Mouse (Mus musculus): ENCODE measurements at regions not wholly inside any gene's neighbourhood (a gene's known extent, or its start where the extent isn't known, plus 50 kb on each side); places are given as distances from the start of the nearest gene placed in this dataset.
"Not testable (repeated sequence)": the region's sequence is repeated elsewhere in the genome, so short reads cannot be mapped to it uniquely, and the experiment has no call there.

DNA sequence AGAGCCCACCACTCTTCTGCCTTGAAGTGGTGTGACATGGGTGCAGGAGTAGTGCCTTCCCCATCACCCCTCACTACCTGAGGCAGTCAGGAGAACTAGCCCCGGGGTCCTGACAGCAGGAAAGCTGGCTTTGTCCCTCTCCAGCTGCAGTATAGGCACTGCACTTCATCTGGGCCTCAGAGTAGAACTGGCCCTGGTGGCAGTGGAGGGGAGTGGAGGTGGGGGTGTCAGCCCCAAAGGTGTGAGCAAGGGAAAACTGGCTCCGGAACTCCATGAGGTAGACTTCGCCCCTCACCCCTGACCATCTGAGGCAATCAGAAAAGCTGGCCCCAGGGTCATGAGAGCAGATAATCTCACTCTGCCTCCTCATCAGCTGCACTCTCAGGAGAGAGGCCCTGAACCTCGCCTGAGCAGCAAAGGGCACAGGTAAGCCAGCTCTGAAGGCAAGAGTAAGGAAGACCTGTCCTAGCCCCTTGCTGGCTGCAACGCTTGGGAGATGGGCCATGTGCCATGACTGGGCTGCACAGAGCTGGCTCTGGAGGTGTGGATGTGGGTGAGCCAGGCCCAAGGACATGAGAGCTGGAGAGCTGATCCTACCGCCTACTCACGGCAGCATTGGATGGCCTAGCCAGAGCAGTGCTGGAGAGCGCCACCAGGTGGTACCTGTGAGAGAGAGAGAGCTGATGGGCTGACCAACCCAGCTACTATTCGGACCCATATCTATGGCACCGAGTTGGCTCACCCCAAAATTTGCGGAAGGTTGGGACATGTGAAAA, 377.0 kb upstream of the B3galt2 start:
- in situ Hi-C loops (cut with MboI, MseI): no loop called here

DNA sequence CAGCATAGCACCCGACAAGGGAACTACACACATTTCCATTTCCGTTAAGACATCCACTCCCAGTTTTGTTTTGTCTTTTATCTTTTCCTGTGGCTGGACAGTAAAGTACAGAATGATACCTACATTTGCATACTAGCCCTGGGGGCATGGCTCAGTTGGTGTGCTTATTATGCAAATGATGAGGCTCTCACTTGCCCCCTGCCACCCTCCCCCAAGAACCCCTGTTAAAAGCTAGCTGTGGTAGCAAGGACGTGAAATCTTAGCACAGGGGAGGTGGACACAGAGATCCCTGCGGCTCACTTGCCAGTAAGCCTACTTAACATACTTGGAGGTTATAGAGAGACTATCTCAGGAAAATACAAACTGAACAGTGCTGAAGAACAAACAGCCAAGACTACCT, 375.2 kb upstream of the B3galt2 start:
- in situ Hi-C loops (cut with MboI, MseI): no loop called here

DNA sequence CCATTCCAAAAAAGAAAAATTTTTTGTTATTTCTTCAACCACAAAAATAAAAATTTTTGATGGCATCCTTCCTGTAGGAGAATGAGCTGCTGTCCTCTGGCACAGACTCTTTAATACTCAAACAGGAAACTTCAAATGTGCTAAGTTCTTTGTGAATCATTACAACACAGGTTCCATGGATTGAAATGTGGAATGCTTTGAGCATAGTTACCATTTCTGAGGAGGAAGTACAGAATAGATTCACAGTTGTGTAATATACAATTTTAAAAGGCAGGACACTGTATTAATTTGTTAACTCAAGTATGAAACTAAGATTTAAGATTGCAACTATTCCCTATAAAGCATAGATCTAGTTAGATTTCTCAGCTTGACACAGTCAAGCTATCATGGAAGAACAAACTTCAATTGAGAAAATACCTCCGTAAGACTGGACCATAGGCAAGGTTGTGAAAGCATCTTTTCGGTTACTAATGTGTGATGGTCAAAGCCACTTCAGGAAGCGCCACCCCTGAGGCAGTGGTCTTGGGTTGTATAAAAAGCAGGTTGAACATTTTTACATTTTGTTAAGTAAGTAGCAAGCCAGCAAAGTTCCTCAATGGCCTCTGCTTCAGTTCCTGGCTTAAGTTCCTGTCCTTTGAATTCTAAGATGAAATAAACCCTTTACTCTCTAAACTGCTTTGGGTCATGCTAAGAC, 354.0 kb upstream of the B3galt2 start:
- in situ Hi-C loops (cut with MboI, MseI): no loop called here

DNA sequence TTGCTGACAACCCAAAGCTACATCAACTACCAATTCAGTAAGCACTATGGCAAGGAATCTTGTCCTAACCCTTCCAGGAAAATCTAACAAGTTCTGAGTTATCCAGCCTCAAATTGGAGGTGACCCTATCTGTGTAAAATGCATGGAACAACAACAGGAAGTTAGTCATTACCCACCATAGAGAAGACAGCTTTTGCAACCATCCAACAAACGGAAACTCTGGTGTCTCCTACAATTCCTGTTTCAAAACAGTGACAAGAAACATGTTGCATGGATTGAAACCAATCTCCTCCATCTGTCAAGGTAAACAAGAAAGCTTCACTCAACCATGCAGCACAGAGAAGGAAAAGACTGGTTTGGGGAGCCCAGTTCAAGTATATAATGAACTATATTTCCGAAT, 353.0 kb upstream of the B3galt2 start:
- in situ Hi-C loops (cut with MboI, MseI): no loop called here

DNA sequence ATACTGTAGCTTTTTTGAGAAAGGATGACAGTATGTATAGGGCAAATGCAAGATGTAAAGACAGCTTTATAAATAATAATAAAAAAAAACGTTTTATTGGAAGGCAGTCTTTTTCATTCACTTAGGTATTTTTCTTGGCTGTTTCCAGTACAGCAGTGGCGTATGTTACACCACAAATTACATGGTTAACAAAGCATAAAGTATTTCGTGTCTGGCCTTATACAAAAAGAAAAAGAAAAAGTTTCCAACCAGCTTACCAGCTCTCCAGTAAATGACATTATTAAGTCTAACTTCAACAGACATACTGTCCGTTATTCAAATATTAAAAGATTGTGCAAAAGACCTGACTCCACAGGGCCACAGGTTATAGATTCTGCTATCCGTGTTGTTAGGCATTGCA, 343.9 kb upstream of the B3galt2 start:
- in situ Hi-C loops (cut with MboI, MseI): no loop called here

DNA sequence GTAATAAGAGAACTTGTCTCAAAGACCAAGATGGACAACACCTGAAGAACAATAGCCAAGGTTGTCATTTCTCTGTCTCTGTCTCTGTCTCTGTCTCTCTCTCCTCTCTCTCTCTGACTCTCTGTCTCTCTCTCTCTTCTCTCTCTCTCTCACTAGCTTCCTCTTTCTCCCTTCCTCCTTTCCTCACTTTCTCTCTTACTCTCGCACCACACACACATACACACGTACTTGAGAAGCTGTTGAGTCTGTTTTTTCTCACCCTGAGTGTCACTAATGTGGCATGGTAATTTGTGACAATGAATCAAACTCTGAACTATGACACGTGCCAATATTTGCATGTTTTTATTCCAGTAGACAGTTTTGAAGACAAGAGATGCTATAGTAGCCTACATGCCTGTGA, 333.1 kb upstream of the B3galt2 start:
- in situ Hi-C loops (cut with MboI, MseI): no loop called here

DNA sequence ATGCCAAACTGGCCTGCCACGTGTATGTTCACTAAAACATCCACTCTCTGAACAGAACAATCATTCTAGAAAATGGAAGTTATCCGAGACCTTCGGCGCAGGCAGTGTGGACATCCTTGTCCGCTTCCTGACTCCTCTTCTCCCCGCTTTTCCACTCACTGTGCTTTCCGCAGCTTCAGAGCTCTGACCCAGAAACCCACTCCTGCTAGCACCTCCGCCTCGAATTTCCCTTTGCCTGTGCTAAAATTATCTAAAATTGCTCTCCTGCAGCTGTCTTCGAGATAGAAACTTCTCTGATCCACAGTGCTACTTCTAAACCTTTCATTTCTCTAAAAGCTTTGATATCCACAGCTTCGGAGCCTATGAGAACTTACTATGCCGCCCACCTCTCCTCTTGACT, 322.1 kb upstream of the B3galt2 start:
- in situ Hi-C loops (cut with MboI, MseI): no loop called here

DNA sequence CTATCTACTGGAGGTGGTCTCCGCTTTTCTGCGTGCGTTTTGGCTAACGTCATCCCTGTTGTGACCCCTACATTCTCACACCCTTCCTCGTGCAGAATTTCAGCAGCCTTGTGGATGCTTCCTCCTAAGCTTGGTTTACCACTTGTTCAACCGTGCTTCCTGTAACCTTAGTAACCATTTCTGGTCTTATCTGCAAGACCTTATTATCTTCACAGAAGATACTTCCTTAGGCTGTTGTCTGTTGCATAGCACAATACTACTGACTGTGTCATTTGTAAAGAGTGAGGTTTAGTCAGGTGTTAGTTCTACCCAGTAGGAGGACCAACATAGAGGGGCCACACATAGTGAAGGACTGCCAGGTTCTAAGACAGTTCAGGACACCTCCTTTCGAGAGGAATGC, 320.9 kb upstream of the B3galt2 start:
- in situ Hi-C loops (cut with MboI, MseI): no loop called here

DNA sequence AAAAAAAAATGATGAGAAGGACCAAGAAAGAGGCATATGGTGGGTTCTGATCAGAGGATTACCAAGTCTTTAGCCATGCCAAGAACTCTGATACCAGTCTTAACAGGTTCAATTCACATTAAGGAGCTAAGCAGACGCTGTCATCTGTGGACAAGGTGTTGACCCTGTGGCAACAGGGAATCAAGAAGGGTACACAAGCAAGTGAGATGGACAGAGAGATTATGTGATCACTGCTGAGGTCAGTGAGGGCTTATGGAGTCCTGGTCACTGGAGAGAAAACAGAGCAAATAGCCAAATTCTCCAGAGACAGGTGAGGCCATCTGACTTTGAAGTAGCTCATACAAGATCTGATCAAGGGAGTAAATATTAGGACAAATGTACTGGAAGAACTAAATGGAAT, 289.1 kb upstream of the B3galt2 start:
- in situ Hi-C loops (cut with MboI, MseI): loop anchor here (10.0 kb wide), 1 partner anchor 1593 kb away; no protein-coding TSS in a partner anchor

DNA sequence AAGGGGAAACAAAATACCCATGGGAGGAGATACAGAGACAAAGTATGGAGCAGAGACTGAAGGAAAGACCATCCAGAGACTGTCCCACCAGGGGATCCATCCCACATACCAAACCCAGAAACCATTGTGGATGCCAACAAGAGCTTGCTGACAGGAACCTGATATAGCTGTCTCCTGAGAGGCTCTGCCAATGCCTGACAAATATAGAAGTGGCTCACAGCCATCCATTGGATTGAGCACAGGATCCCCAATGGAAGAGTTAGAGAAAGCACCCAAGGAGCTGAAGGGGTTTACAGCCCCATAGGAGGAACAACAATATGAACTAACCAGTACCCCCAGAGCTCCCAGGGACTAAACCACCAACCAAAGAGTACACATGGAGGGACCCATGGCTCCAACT, 280.2 kb upstream of the B3galt2 start:
- in situ Hi-C loops (cut with MboI, MseI): not testable (repeated sequence)

DNA sequence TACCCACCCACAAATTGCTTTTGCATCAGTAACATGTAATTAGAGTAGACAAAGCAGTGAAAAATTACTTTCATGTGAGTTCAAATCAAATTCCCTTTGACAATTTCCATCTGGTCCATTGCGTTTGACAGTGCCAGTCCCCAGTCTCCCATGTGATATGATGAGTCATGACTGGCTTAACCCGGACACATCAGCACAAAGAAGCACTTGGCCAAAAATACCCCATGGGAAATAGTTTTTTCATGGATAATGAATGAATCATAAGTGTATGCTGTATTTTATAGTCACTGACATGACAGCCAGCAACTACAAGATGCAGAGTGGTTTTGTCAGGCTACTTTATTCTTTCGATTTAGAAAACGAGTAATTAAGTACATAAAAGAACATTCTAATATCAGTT, 248.6 kb upstream of the B3galt2 start:
- in situ Hi-C loops (cut with MboI, MseI): loop anchor here (10.0 kb wide), 1 partner anchor 173 kb away; no protein-coding TSS in a partner anchor
